Mouse (Mus musculus): ENCODE results near the gene D930048N14Rik.

- TF ChIP-seq CTCF (IDR thresholded peaks at IDR 0.05; ENCODE audit: low read depth) (no peak), EP300 (IDR thresholded peaks at IDR 0.05; ENCODE audit: low read depth) (no peak)
Measured at GRCm38 (mm10) chr11:51706451-51706850, 55.7 kb downstream of the D930048N14Rik start.

Data from heart, postnatal 0 days (tissue).